Mouse (Mus musculus): Measurements from ENCODE around the gene Eif3k. TPM values are rescaled to one million over a fixed set of nuclear protein-coding genes. Genes with fewer than 3 reads are reported as not detected.
A peak's percentile ranks its signal among the peaks of the same experiment; 100 is the strongest.

The Eif3k gene
- polyA plus RNA-seq, 1 experiment from 2014 or later = 438 TPM

GRCm38 (mm10) chr7:28933825-28934224, 47.8 kb downstream of the Eif3k start:
- WGBS = 89% methylated on average over 2 of the region's 2 CpGs
- no peaks in the 10 kb centered on the region for H3K9me3 ChIP-seq
- peaks cover 17% of the 10 kb centered on the region for H3K36me3 ChIP-seq
- no peak overlapping the region for H3K4me3 ChIP-seq (replicated peaks)
- ATAC-seq (ENCODE audit: insufficient number of reproducible peaks, insufficient read depth, low FRiP score, low TSS enrichment, low read depth) = no peak
- H3K27ac ChIP-seq = no peak overlapping the region
- H3K27me3 ChIP-seq = no peaks in the 10 kb centered on the region
- no peak overlapping the region for H3K4me2 ChIP-seq
- no peak overlapping the region for H3K9ac ChIP-seq (replicated peaks)
- H3K4me1 ChIP-seq (replicated peaks) = peaks cover 63% of the 10 kb centered on the region

DNA sequence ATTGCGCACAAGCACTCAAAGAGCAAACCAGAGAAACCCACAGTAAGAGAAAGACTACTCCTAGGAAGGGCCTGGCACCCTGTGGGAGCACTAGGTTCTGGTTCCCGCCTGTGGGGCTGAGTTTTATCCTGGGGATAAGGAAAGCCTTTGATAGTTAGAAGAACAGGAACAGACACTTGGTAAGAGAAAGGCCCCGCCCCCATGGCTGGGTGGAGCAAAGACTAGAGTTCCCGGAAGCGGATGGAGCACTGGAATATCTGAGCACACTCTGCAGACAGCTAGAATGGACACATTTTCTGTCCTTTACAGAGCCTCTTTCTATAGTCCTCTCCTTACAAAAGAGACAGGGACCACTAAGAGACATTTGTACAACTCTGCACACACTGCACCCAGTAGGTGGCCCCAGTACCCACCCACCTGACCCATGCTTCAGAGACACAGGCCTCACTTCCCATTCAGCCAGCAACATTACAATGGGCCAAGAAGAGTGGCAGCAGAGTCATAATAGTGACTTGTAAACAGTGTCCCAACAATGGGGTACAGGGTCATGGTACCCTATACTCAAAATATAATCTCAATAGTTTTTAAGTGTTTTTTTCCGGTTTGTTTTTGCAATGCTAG, 49.1 kb downstream of the Eif3k start:
- no peak overlapping the region for H3K4me3 ChIP-seq (replicated peaks)
- H3K27me3 ChIP-seq = no peaks in the 10 kb centered on the region
- no peak overlapping the region for H3K27ac ChIP-seq
- ATAC-seq (ENCODE audit: insufficient number of reproducible peaks, insufficient read depth, low FRiP score, low TSS enrichment, low read depth) = no peak
- H3K9ac ChIP-seq (replicated peaks) = no peak overlapping the region
- H3K4me2 ChIP-seq = no peak overlapping the region
- no peaks in the 10 kb centered on the region for H3K9me3 ChIP-seq
- WGBS = 77% methylated on average over 6 of the region's 6 CpGs
- peaks cover 14% of the 10 kb centered on the region for H3K36me3 ChIP-seq
- H3K4me1 ChIP-seq (replicated peaks) = peaks cover 61% of the 10 kb centered on the region

DNA sequence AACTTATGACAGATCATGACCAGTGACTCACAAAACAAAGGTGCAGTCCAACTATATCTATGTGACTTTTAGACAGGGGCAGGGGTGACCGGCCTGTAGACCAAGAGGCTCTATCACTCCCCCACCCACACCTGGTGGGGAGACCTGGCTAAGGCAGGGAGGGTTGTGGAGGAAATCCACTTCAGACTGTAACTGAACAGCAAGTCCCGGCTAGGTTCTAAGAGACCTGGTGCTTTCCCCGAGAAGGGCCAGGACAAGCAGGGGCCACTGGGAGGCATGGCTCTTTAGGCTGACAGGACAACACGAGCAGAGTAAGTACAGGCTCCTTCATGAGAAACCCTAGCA, 50.0 kb downstream of the Eif3k start:
- no peak for ATAC-seq (ENCODE audit: insufficient number of reproducible peaks, insufficient read depth, low FRiP score, low TSS enrichment, low read depth)
- Histone ChIP-seq H3K36me3 (peaks cover 13% of the 10 kb centered on the region), H3K27ac (peak overlapping the region; percentile 87; the same call in 1 of the 2 replicates), H3K27me3 (no peaks in the 10 kb centered on the region), H3K4me3 (replicated peaks) (no peak overlapping the region), H3K4me2 (no peak overlapping the region), H3K9me3 (no peaks in the 10 kb centered on the region), H3K4me1 (replicated peaks) (peaks cover 52% of the 10 kb centered on the region), H3K9ac (replicated peaks) (no peak overlapping the region)
- WGBS = 86% methylated on average over 4 of the region's 4 CpGs

DNA sequence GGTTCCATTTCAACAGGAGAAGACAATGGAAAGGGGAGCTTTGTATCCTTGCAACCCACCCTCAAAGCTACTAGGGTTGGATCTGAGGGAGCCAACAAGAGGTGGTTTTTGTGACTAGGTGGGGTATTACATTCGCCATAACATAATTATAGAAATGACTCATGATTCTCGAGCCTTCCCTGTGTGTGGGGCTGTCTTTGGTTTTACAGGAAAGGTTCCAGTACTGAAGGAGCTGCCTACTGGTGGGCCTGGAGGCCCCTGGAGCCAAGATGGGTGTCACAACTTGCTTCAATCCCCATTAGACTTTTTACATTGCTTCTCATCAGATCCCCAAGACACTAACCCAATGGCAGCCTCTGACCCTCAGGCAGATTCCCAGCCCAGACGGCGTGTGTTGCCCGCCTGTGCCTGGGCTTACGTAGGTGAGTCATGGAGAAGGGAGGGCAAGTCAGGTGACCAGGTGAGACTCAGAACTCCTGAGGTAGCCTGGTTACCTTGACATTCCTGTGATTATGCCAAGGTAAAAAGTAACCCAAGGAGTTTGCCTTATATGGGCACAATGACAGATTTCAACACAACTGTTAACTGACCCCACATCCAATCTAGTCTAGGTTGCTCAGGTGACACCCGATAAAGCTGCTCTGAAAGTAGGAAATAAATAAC, 50.5 kb downstream of the Eif3k start:
- Histone ChIP-seq H3K9ac (replicated peaks) (no peak overlapping the region), H3K9me3 (no peaks in the 10 kb centered on the region), H3K4me2 (no peak overlapping the region), H3K4me1 (replicated peaks) (peaks cover 52% of the 10 kb centered on the region), H3K27ac (peak overlapping the region; percentile 87), H3K36me3 (peaks cover 13% of the 10 kb centered on the region), H3K27me3 (no peaks in the 10 kb centered on the region), H3K4me3 (replicated peaks) (no peak overlapping the region)
- no peak for ATAC-seq (ENCODE audit: insufficient number of reproducible peaks, insufficient read depth, low FRiP score, low TSS enrichment, low read depth)
- 83% methylated on average over 7 of the region's 7 CpGs for WGBS

GRCm38 (mm10) chr7:28930320-28931031, 51.2 kb downstream of the Eif3k start:
- Histone ChIP-seq H3K27ac (peak overlapping the region; percentile 87), H3K4me2 (no peak overlapping the region), H3K36me3 (peaks cover 13% of the 10 kb centered on the region), H3K27me3 (no peaks in the 10 kb centered on the region), H3K4me1 (replicated peaks) (peaks cover 56% of the 10 kb centered on the region), H3K9me3 (no peaks in the 10 kb centered on the region), H3K9ac (replicated peaks) (no peak overlapping the region), H3K4me3 (replicated peaks) (no peak overlapping the region)
- ATAC-seq (ENCODE audit: insufficient number of reproducible peaks, insufficient read depth, low FRiP score, low TSS enrichment, low read depth) = no peak
- WGBS = 49% methylated on average over 5 of the region's 5 CpGs

GRCm38 (mm10) chr7:28929381-28929780, 52.3 kb downstream of the Eif3k start:
- Histone ChIP-seq H3K4me2 (0 out of 2 replicates have a peak overlapping the region, but pooled peaks have one; percentile 1), H3K9me3 (no peaks in the 10 kb centered on the region), H3K4me1 (replicated peaks) (peaks cover 62% of the 10 kb centered on the region), H3K27ac (peak overlapping the region; percentile 87), H3K4me3 (replicated peaks) (no peak overlapping the region), H3K9ac (replicated peaks) (no peak overlapping the region), H3K27me3 (no peaks in the 10 kb centered on the region), H3K36me3 (peaks cover 10% of the 10 kb centered on the region)
- no peak for ATAC-seq (ENCODE audit: insufficient number of reproducible peaks, insufficient read depth, low FRiP score, low TSS enrichment, low read depth)
- WGBS = 41% methylated on average over 3 of the region's 3 CpGs

DNA sequence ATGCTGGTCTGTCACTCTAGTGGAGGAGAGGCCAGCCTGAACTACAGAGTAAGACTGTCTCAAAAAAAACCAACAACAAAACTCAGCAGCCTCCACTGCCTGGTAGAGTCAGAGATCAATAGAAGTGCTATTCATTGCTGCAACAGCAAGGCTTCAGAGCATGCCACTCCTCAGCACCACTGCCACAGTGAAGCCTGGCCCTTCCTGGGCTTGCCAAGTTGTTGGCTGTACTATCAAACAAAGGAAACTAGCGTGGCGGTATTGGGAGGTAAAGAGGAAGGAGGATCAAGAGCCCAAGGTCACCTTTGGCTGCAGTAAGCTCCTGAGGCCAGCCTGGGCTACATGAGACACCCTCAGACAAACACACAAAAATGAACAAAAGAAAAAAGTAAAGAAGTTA, 55.5 kb downstream of the Eif3k start:
- no peak overlapping the region for H3K4me3 ChIP-seq (replicated peaks)
- no peak overlapping the region for H3K9ac ChIP-seq (replicated peaks)
- peak overlapping the region; percentile 97; the same call in 1 of the 2 replicates for H3K27ac ChIP-seq
- H3K4me1 ChIP-seq (replicated peaks) = peaks cover 80% of the 10 kb centered on the region
- 87% methylated on average over 2 of the region's 2 CpGs for WGBS
- ATAC-seq (ENCODE audit: insufficient number of reproducible peaks, insufficient read depth, low FRiP score, low TSS enrichment, low read depth) = no peak
- H3K4me2 ChIP-seq = no peak overlapping the region
- no peaks in the 10 kb centered on the region for H3K27me3 ChIP-seq
- H3K36me3 ChIP-seq = peaks cover 7% of the 10 kb centered on the region
- no peaks in the 10 kb centered on the region for H3K9me3 ChIP-seq

DNA sequence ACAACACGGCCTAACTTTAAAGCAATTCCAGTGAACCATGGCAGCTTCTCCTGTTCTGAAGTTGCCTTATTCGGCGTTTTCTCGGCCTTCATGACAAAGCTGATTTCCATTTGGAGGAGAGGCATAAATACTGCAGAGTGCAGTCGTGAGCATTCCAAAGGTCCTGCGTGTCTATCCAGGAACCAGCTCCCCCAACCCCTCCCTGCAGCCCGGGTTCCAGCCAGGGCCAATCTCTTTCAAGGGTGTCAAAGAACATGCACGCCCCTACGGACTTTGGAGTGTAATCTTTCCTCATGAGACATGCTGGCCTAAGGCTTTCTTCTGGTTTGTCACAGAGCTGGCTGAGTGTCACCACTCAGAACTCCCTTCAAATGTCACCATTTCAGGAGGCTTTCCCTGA, 56.3 kb downstream of the Eif3k start:
- Histone ChIP-seq H3K9ac (replicated peaks) (no peak overlapping the region), H3K4me1 (replicated peaks) (peaks cover 80% of the 10 kb centered on the region), H3K9me3 (no peaks in the 10 kb centered on the region), H3K27me3 (no peaks in the 10 kb centered on the region), H3K4me3 (replicated peaks) (no peak overlapping the region), H3K27ac (peak overlapping the region; percentile 97), H3K4me2 (0 out of 2 replicates have a peak overlapping the region, but pooled peaks have one; percentile 15), H3K36me3 (peaks cover 9% of the 10 kb centered on the region)
- no peak for ATAC-seq (ENCODE audit: insufficient number of reproducible peaks, insufficient read depth, low FRiP score, low TSS enrichment, low read depth)
- 35% methylated on average over 9 of the region's 9 CpGs for WGBS

DNA sequence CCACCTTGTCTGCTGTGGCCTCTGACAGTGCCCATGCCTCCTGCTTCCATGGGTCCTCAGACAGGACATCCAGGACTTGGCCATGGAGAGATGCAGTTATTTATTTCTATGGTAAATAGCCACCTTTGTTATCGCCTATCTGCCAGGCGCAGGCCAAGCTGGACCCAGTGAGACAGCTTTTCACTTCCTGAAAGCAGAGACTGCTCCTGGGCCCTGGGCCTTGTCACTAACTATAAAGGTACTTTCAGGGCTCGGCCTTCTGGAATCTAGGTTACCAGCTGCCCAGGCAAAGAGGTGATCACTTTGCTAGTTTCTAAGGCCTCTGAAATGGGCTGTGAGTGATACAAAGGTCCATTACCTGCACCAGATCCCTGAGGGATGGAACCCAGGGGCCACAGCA, 56.9 kb downstream of the Eif3k start:
- H3K4me1 ChIP-seq (replicated peaks) = peaks cover 80% of the 10 kb centered on the region
- no peak for ATAC-seq (ENCODE audit: insufficient number of reproducible peaks, insufficient read depth, low FRiP score, low TSS enrichment, low read depth)
- peak overlapping the region; percentile 47 for H3K4me2 ChIP-seq
- WGBS = 73% methylated on average over 3 of the region's 3 CpGs
- H3K27ac ChIP-seq = peak overlapping the region; percentile 97
- H3K9ac ChIP-seq (replicated peaks) = no peak overlapping the region
- H3K27me3 ChIP-seq = no peaks in the 10 kb centered on the region
- H3K9me3 ChIP-seq = no peaks in the 10 kb centered on the region
- H3K36me3 ChIP-seq = peaks cover 9% of the 10 kb centered on the region
- no peak overlapping the region for H3K4me3 ChIP-seq (replicated peaks)

DNA sequence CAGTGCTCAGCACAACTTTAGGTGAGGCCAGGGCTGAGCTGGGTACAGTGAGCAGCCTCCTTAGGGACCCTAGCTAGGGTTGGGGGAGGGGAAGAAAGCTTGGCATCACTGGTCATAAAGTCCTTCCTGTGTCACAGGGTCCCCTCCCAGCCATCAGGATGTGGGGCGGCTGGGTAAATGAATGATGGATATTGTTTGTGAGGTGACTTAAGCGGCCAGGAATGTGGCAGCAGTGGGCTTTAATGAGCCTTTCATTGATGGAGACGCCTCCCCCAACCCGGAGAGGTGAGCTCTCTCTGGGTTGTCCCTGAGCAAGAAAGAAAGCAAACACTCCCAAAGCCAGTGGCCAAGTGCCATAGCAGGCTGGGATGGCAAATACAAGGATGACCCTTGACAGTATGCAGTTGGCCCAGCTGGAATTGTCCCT, 57.8 kb downstream of the Eif3k start:
- Histone ChIP-seq H3K9me3 (no peaks in the 10 kb centered on the region), H3K27ac (peak overlapping the region; percentile 97), H3K27me3 (no peaks in the 10 kb centered on the region), H3K4me1 (replicated peaks) (peaks cover 80% of the 10 kb centered on the region), H3K36me3 (peaks cover 13% of the 10 kb centered on the region), H3K4me2 (peak overlapping the region; percentile 47), H3K4me3 (replicated peaks) (0 out of 2 replicates have a peak overlapping the region, but pooled peaks have one; percentile 14), H3K9ac (replicated peaks) (peak overlapping the region; percentile 35; the same call in 1 of the 2 replicates)
- WGBS = 6% methylated on average over 4 of the region's 4 CpGs
- peak; percentile 84 for ATAC-seq (ENCODE audit: insufficient number of reproducible peaks, insufficient read depth, low FRiP score, low TSS enrichment, low read depth)

DNA sequence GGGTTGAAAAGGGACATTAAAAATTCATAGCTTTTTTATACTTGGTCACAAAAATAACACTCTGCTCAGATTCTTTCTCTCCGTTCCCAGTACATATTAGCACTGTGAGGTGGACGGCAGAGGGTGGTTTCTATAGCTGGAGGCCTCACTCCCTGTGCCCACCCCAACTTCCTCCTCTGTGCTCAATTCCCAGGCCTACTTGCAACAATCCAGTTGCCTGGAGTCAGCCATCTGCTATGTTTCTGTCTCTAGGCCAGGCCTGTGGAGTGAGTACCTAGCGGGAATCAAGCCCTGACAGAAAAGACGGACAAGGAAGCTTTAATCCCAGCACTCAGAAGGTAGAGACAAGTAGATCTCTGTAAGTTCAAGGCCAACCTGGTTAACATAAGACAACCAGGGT, 59.1 kb downstream of the Eif3k start:
- no peaks in the 10 kb centered on the region for H3K9me3 ChIP-seq
- peak overlapping the region; percentile 97 for H3K27ac ChIP-seq
- no peak overlapping the region for H3K4me3 ChIP-seq (replicated peaks)
- 72% methylated on average over 4 of the region's 4 CpGs for WGBS
- peaks cover 26% of the 10 kb centered on the region for H3K36me3 ChIP-seq
- 0 out of 2 replicates have a peak overlapping the region, but pooled peaks have one; percentile 47 for H3K4me2 ChIP-seq
- ATAC-seq (ENCODE audit: insufficient number of reproducible peaks, insufficient read depth, low FRiP score, low TSS enrichment, low read depth) = no peak
- peaks cover 86% of the 10 kb centered on the region for H3K4me1 ChIP-seq (replicated peaks)
- H3K27me3 ChIP-seq = no peaks in the 10 kb centered on the region
- peak overlapping the region; percentile 27; the same call in 1 of the 2 replicates for H3K9ac ChIP-seq (replicated peaks)
